Mouse (Mus musculus): ENCODE measurements around the gene Acer3. TPM values are rescaled to one million over a fixed set of nuclear protein-coding genes. Genes with fewer than 3 reads are reported as not detected.

The Acer3 gene
- polyA plus RNA-seq, 2 experiments, result 23.6 to 35.7 TPM

- no peak for TF ChIP-seq POLR2A (IDR thresholded peaks at IDR 0.05; ENCODE audit: borderline replicate concordance, extremely low read depth, insufficient read depth, insufficient read length)
- DNase-seq (ENCODE audit: low spot score) (no peak), ATAC-seq (ENCODE audit: low FRiP score, low read depth) (peak; percentile 34; the same call in 1 of the 2 replicates)
- Histone ChIP-seq H3K36me3 (ENCODE audit: control insufficient read depth, insufficient read depth, low read length) (no peaks in the 10 kb centered on the region), H3K4me3 (replicated peaks; ENCODE audit: low read length) (no peak overlapping the region), H3K27ac (replicated peaks; ENCODE audit: low read depth, low read length) (no peak overlapping the region), H3K27me3 (ENCODE audit: control insufficient read depth, insufficient read depth, low read length) (peaks cover 50% of the 10 kb centered on the region), H3K4me2 (replicated peaks; ENCODE audit: low read depth, low read length, severe bottlenecking) (no peak overlapping the region), H3K4me1 (ENCODE audit: control insufficient read depth, insufficient read depth, low read length) (peaks cover 8% of the 10 kb centered on the region; the same call in 1 of the 2 replicates), H3K9me3 (ENCODE audit: control insufficient read depth, low read length) (no peaks in the 10 kb centered on the region), H3K9ac (ENCODE audit: low read depth, low read length, severe bottlenecking) (no peak overlapping the region)
- 37% methylated on average over 10 of the region's 10 CpGs for WGBS
Measured at GRCm38 (mm10) chr7:98195151-98195801, 125.7 kb downstream of the Acer3 start.

- DNase-seq (ENCODE audit: low spot score), result no peak
- H3K36me3 ChIP-seq (ENCODE audit: control insufficient read depth, insufficient read depth, low read length), result no peaks in the 10 kb centered on the region
- 2% methylated on average over 44 of the region's 61 CpGs for WGBS
Measured at GRCm38 (mm10) chr7:98194026-98194792, 126.8 kb downstream of the Acer3 start.

DNA sequence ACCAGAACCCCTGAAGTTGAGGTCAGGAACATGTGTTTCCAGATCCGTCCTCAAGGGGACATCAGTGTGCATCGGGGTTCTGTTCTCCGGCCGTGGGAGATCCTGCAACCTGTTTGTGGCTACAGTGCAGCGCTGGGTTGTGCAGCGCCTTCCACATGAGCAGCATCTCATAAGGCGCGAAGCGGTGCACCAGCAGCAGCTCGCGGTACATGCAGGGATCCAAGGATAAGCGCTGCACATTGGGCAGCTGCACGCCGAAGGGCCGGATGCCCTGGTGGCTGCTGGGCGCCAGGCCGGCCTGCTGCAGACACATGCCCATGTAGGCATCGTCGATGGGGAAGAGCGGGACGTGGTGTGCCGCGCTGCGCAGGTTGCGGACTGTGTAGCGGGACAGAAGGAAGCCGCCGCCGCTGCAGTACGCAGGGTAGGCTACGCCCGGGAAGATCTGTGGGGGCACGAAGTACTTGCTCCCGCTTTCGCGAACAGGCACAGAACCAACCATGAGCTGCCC lies 127.4 kb downstream of the Acer3 start:
- no peak; the same call in 1 of the 2 replicates for ATAC-seq (ENCODE audit: low FRiP score, low read depth)
- no peaks in the 10 kb centered on the region for H3K9me3 ChIP-seq (ENCODE audit: control insufficient read depth, low read length)
- no peak overlapping the region for H3K27ac ChIP-seq (replicated peaks; ENCODE audit: low read depth, low read length)
- TF ChIP-seq POLR2A (IDR thresholded peaks at IDR 0.05; ENCODE audit: borderline replicate concordance, extremely low read depth, insufficient read depth, insufficient read length), result no peak
- no peaks in the 10 kb centered on the region for H3K36me3 ChIP-seq (ENCODE audit: control insufficient read depth, insufficient read depth, low read length)
- H3K27me3 ChIP-seq (ENCODE audit: control insufficient read depth, insufficient read depth, low read length), result peaks cover 50% of the 10 kb centered on the region
- no peak for DNase-seq (ENCODE audit: low spot score)
- WGBS, result 7% methylated on average over 35 of the region's 36 CpGs
- H3K4me3 ChIP-seq (replicated peaks; ENCODE audit: low read length), result peak overlapping the region; percentile 35
- H3K9ac ChIP-seq (ENCODE audit: low read depth, low read length, severe bottlenecking), result no peak overlapping the region
- H3K4me2 ChIP-seq (replicated peaks; ENCODE audit: low read depth, low read length, severe bottlenecking), result peak overlapping the region; percentile 54
- peaks cover 8% of the 10 kb centered on the region; the same call in 1 of the 2 replicates for H3K4me1 ChIP-seq (ENCODE audit: control insufficient read depth, insufficient read depth, low read length)

More at GRCm38 (mm10) chr7:98194026-98194792, 126.8 kb downstream of the Acer3 start:
- peak; percentile 37; the same call in 1 of the 2 replicates for ATAC-seq (ENCODE audit: low FRiP score, low read depth)
- peaks cover 8% of the 10 kb centered on the region; the same call in 1 of the 2 replicates for H3K4me1 ChIP-seq (ENCODE audit: control insufficient read depth, insufficient read depth, low read length)
- H3K9me3 ChIP-seq (ENCODE audit: control insufficient read depth, low read length), result no peaks in the 10 kb centered on the region
- H3K9ac ChIP-seq (ENCODE audit: low read depth, low read length, severe bottlenecking), result no peak overlapping the region
- H3K27ac ChIP-seq (replicated peaks; ENCODE audit: low read depth, low read length), result no peak overlapping the region
- TF ChIP-seq POLR2A (IDR thresholded peaks at IDR 0.05; ENCODE audit: borderline replicate concordance, extremely low read depth, insufficient read depth, insufficient read length), result no peak
- H3K4me3 ChIP-seq (replicated peaks; ENCODE audit: low read length), result peak overlapping the region; percentile 35
- H3K4me2 ChIP-seq (replicated peaks; ENCODE audit: low read depth, low read length, severe bottlenecking), result peak overlapping the region; percentile 54
- peaks cover 50% of the 10 kb centered on the region for H3K27me3 ChIP-seq (ENCODE audit: control insufficient read depth, insufficient read depth, low read length)

- H3K4me2 ChIP-seq (replicated peaks; ENCODE audit: low read depth, low read length, severe bottlenecking), result no peak overlapping the region
- no peak overlapping the region for H3K9ac ChIP-seq (ENCODE audit: low read depth, low read length, severe bottlenecking)
- no peak for TF ChIP-seq POLR2A (IDR thresholded peaks at IDR 0.05; ENCODE audit: borderline replicate concordance, extremely low read depth, insufficient read depth, insufficient read length)
- no peak overlapping the region for H3K27ac ChIP-seq (replicated peaks; ENCODE audit: low read depth, low read length)
- no peaks in the 10 kb centered on the region for H3K9me3 ChIP-seq (ENCODE audit: control insufficient read depth, low read length)
- peaks cover 47% of the 10 kb centered on the region for H3K27me3 ChIP-seq (ENCODE audit: control insufficient read depth, insufficient read depth, low read length)
- no peak for ATAC-seq (ENCODE audit: low FRiP score, low read depth)
- 55% methylated on average over 17 of the region's 17 CpGs for whole genome bisulfite sequencing
- no peak for DNase-seq (ENCODE audit: low spot score)
- H3K4me1 ChIP-seq (ENCODE audit: control insufficient read depth, insufficient read depth, low read length), result peaks cover 8% of the 10 kb centered on the region; the same call in 1 of the 2 replicates
- no peaks in the 10 kb centered on the region for H3K36me3 ChIP-seq (ENCODE audit: control insufficient read depth, insufficient read depth, low read length)
- H3K4me3 ChIP-seq (replicated peaks; ENCODE audit: low read length), result no peak overlapping the region
Measured at GRCm38 (mm10) chr7:98191571-98192250, 129.3 kb downstream of the Acer3 start.

DNA sequence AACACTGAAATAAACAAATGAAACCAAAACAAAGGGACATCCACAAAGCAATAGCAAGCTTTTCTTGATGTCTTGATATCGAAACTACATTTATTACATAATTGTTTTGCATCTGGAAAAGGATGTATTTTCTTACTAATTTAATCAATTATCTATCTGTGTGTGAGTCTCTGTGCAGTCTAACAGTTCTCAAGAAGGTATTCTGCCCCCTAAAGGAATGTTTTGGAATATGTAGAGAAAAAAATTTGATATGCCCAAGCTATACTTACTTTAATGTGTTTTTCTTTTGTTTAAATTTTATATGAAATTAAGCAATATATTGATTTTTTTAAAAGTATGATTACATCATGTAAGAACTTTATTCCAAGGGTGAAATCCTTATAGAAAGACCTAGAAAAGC lies 130.4 kb downstream of the Acer3 start:
- Histone ChIP-seq H3K9ac (ENCODE audit: low read depth, low read length, severe bottlenecking) (no peak overlapping the region), H3K4me3 (replicated peaks; ENCODE audit: low read length) (no peak overlapping the region), H3K27me3 (ENCODE audit: control insufficient read depth, insufficient read depth, low read length) (peaks cover 40% of the 10 kb centered on the region), H3K4me1 (ENCODE audit: control insufficient read depth, insufficient read depth, low read length) (peaks cover 8% of the 10 kb centered on the region; the same call in 1 of the 2 replicates), H3K9me3 (ENCODE audit: control insufficient read depth, low read length) (no peaks in the 10 kb centered on the region), H3K36me3 (ENCODE audit: control insufficient read depth, insufficient read depth, low read length) (no peaks in the 10 kb centered on the region), H3K27ac (replicated peaks; ENCODE audit: low read depth, low read length) (no peak overlapping the region), H3K4me2 (replicated peaks; ENCODE audit: low read depth, low read length, severe bottlenecking) (no peak overlapping the region)
- no peak for TF ChIP-seq POLR2A (IDR thresholded peaks at IDR 0.05; ENCODE audit: borderline replicate concordance, extremely low read depth, insufficient read depth, insufficient read length)
- no peak for DNase-seq (ENCODE audit: low spot score)
- no peak for ATAC-seq (ENCODE audit: low FRiP score, low read depth)
- WGBS, result 83% methylated on average over 1 of the region's 1 CpGs
